Mouse (Mus musculus) kidney, postnatal 14 days (tissue): ENCODE data around the gene Snrnp40.

ENCODE experiments used
- DNase-seq: peaks from one replicate; pipeline ENCODE4 v3.0.0; 2022; ENCODE audit warnings: mixed read lengths

The Snrnp40 gene

DNA sequence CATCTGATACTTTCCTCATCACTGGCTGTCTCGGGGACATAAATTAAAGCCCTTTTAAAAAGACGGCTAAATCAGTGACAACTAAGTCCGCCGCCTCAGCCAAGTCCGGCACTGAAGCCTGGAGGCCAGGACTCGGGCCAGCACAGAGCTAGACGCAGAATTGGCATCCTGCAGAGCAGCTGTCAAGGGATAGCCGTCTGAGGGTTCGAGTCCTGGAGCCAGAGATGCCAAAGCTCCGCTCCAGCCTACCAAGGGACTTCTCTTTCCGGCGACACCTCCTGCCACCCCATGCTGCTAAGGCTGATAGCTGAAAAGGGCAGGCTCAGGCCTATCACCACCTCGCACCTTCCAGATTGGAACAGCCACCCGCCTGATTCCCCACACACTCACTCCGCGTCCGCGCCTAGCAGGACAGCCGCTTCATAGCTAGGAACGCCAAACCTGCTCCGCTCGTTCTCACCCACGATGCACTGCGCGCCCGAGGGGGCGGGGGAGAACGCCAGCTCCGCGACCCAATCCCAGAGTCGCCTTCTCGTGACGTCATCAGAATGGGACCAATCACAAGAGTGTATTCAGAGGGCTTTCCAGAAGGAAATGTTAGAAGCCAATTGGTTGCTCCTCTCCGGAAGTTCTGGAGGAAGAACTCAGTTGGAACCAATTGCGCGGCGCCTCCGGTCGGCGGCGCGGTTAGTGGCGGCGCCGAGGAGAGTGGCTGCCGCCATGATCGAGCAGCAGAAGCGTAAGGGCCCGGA lies at the start of gene Snrnp40, which contains the start of gene Zcchc17:
Gene Snrnp40 (plus strand): TSS at position 647 of the 752 bp plus-strand sequence.
Gene Zcchc17 (minus strand): TSS at position 458 of the 752 bp plus-strand sequence.
- peak; percentile 100 for DNase-seq

DNA sequence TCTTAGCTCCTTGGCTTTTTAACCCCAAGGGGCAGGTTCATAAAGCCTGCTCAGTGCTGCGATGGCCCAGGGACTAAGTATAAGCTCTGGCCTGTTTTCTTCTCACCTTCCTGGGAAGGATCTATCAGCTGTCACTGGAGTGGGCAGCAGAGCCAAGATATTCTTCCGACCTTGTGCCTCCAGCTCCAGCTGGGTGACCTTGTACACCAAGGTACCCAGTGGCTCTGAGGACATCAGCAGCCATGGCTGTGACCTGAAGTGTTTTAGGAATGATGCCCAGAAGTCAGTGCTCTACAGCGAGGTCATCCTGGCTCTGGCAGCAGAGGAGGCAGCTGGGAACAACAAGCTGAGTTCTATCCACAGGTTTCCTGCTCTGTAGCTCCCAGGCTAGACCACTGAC lies 47.4 kb upstream of the Snrnp40 start:
- DNase-seq, result no peak

DNA sequence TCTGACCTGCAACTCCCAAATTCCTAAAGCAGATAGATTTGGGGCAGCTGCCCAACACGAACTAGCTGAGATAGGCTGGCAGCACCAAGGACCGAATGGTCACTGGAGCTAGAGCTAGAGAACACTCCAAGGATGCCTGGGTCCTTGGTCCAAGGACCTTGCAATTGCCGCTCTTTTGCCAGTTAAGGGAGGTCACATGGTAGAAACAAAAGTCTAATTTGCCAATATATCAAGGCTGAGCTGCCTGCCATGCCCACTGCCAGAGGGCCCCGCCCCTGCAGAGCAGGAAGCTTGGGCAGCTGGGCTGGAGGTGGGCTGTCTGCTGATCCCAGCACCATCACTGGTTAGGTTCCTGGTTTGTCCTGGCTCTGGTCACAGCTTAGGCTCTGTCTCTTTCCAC lies 46.4 kb upstream of the Snrnp40 start:
- DNase-seq, result no peak

DNA sequence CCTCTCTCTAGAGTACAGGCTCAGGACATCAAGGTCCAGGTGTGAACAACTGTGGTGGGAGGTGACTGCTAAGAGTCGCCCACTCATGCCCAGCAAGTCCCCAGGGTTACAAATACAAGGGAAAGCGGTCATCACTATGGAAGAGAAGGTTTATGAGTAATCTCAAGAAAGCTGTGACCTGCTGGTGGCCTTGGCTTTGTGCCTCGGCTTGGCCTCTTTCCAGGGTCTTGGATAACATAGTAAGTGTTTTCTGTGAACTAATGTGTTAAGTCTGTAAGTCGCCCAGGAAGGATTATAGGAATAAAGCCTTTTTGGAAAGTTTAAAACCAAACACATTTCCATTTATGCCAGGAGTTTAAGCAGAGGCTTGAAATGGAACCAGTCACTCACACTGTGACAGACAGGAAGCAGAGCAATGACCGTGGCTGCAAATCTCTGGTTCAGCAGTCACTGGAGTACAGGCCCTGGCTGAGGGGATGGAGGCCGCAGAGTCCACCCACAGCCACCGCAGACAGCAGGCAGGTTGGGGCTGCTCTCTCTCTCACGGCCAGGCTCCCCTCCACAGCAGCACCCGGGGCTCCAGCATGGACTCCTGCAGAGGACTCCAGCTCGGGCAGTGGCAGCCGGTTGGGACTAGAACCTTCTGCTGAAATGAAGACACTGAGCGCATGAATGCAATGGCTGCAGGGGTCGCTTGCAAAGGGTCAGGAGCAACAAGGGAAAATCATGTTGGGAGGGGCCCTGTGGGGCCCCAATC lies 44.0 kb upstream of the Snrnp40 start:
- DNase-seq, result peak; percentile 82

DNA sequence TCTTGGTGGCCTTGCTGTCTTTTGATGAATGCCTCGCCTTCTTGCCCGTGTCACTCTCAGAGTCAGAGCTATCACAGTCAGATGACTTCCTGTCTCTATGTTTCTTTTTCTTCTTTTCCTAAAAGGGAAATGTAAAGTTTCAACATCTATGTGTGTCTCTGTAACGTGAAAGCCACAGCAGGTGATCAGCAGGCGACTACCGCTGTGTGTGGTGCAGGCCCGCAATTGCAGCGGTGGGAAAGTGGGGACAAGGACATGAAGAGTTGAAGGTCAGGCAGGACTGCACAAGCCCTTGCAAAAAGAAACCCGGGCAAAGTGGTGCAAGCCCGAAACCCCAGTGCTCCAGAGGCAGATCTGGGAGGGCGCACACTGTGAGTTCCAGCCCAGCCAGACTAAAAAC lies 43.2 kb upstream of the Snrnp40 start:
- no peak for DNase-seq

DNA sequence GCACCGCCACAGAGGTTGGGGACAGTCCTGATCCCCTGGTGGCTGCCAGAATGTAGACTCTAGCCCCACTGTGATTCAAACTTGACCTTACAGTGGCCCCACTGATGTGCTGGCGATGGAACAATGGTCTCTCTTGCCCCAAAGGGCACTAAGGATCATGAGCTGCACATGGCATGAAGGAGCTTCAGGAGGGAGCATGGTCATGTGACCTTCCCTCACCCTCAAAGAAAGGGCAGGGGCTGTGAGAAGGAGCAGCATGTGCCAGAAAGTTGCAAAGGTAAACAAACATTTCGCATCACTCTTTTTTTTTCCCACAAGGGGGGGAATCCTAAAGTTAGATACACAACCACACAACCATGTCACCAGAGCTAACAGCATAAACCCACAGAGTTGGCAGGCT lies 41.8 kb upstream of the Snrnp40 start:
- DNase-seq, result no peak

DNA sequence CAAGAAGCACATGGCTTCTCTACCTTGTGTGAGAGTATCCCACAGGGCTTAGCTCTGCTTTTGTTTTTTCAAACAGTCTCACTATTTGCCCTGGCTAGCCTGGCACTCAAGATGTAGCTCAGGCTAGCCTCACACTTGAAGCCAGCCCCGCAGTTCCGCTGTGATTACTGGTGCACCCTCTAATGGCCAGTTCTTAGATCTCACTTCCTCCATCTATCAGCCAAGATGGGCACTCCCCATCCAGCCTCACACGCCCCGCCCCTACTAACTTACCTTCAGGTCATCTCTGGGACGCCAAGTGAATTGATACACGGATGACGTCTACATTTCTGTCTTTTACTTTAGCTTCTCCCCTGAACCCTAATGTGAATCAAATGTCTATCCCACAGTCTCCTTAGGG lies 40.4 kb upstream of the Snrnp40 start:
- no peak for DNase-seq

DNA sequence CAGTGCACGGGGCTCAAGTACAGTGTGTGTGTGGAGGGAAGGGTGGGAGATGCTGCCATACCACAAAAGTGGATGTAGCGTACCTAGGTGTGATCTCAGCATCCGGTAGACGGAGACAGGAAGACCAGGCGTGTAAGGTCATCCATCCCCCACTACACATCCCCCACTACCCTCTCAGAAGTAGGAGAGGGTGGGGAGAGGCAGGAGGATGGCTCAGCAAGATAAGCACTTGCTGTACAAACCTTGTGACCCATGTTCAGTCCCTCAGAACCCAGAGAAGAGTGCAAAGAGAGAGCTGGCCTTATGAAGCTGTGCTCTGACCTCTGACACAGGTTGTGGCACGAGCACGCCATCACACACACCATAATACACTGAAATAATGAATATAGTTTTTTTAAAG lies 38.3 kb upstream of the Snrnp40 start:
- DNase-seq, result no peak

DNA sequence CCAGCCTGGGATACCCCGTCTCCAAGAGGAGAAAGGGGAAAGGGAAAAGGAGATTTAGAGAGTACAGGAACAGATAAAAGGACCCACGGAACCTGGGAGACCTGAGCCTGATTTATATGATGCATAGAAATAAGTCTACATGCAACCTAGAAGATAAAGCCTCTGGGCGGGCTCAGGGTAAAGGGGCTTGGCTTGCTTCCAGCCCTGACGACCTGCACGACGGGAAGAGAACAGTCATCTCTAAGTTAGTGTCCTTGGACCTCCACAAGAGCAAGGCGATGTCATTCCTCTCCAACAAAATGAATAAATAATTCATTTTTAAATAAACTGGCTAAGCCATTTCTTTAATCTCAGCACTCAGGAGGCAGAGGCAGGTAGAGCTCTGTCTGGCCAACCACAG lies 37.4 kb upstream of the Snrnp40 start:
- DNase-seq, result no peak

DNA sequence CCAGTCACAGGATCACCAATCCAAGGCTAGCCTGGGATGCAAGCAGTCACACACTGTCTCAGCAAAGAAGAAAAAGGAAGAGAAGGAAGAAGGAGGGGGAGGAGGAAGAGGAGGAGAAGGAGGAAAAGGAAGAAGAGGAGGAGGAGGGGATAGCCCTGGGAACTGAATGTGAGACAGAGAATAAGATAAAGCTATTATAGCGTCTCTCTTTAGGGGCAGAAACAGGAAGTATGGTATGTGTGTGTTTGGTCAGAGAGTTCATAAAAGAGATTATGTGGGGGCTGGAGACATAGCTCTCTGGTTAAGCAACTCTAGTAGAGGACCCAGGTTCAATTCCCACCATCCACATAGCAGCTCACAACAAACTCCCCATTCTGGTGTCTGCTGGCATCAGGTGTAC lies 36.8 kb upstream of the Snrnp40 start:
- no peak for DNase-seq

DNA sequence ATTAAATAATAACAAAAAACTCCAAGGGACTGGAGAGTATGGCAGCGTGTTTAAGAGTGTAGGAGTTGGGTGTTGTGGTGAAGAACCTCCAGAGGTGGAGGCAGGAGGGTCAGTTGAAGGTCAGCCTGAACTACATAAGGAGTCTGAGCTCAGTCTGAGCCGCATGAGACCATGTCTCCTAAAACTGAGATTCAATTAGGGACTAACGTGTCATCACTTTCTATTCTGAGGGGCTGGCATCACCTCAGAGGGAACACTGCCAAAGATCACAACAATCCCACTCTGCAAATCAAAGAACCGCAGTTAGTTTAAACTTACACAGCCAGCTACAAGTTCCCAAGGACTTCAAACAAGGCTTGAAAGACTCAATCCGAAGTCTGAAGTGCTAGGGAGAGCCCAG lies 36.3 kb upstream of the Snrnp40 start:
- DNase-seq, result no peak

DNA sequence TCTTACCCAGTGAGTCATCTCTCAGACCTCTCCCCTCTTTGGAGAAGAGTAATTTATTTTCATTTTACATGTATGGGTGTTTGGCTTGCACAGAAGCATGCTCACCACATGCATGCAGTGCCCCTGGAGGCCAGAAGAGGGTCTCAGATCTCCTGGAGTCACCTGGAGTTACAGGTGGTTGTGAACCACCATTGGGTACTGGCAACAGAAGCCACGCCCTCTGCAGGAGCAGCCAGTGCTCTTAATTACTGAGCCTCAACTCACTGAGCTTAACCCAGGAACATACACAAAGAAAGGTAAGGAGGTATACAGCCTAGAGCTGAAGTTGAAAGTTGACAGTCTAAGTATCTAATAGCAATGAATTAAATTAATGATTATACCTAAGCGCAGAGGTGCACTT lies 34.5 kb upstream of the Snrnp40 start:
- DNase-seq, result no peak

DNA sequence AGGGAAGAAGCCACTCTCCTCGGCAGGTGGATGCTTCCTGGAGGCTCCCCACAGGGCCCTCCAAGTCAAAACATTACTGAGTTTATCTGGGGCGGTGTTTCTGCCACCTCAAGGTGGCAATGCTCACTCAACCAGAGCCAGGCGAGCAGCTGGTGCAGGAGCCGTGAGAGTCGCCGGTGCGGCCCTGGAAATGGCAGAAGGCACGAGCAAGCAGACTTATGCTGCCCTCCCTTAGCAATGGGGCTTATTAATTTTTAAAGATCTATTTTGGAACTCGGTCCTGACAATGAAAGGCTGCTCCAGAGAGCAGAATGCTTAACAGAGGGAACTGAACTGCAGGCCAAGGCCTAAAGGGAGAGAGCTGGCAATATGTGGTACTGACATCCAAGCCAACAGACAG lies 32.6 kb upstream of the Snrnp40 start:
- peak; percentile 43 for DNase-seq

DNA sequence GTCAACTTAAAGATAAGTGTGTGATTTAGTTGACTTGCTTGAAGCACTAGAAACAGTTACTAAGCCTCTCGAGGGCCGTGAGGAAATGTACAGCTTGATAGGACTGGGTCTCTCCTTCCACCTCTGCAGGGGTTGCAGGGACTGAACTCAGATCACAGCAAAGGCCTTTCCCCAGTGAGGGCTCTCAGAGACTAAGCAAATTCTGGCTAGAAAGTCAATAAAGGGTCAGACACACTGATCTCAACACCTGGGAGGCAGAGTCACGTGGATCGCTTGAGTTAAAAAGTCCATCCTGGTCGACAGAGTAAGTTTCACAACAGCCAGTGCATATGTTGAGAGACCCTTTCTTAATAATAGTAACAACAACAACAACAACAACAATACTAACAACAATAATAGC lies 24.1 kb upstream of the Snrnp40 start:
- DNase-seq, result no peak

DNA sequence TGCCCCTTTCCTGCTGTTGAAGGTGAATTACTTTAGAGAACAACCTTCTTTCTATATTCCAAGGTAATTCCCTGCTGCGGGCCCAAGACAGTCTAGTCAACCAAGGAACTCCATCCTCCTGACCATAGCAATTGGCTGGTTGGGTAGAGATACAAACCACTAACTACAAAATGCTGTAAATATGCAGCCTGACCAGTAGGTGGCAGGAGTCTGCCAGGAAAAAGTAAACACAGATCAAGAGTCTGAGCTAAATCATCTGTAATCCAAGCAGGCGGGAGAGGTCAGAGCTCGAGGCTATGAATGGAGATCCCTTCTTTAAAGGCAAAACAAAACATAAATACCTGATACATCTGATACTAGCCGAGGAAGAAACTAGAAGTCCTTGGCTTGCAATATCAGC lies 18.2 kb upstream of the Snrnp40 start:
- peak; percentile 55 for DNase-seq

DNA sequence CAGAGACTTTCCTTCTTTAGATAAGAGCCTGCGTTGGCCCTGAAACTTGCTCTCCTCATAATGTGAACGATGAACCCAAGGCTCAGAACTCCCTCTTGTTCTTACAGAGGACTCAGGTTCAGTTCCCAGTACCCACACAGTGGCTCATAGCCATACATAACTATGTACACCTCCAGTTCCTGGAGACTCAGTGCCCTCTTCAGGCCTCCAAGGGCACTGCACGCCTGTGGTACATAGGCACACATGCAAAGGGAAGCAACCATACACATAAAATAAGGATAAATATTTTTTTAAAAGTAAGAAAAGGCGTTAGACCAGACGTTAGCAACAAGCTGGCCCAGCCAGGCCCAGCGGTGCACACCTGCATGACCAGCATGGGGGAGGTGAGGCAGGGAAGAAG lies 10.3 kb upstream of the Snrnp40 start:
- no peak for DNase-seq

DNA sequence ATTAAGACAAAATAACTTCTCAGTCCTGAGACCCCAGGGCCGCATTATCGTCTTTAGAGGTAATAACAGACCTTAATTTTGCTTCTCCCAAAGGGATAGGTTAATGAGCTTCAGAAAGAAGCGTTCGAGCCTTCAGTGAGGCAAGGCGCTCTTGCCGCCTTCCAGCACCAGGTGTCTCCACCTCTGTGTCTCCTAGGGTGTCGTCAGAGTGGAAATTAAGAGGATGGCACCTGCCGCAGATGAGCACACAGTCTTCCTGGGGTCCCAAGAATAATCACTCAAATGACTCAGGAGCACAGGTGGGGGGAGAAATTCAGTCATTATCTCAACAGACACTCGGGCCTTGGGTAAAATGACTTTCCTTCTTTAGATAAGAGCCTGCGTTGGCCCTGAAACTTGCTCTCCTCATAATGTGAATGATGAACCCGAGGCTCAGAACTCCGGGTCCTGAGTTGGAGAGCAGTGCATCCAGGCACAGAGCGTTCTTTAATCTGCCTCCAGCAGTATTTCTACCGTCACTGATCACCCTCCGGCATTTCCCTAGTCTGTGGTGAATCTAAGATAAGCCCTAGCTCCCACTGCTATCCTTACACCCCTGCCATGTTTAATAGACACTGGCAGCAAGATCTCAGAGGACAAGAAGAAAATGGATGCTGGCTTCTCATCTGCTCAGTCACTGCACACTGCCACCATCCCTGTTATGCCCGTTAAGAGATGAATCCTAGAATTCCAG lies 9.1 kb upstream of the Snrnp40 start:
- no peak for DNase-seq

DNA sequence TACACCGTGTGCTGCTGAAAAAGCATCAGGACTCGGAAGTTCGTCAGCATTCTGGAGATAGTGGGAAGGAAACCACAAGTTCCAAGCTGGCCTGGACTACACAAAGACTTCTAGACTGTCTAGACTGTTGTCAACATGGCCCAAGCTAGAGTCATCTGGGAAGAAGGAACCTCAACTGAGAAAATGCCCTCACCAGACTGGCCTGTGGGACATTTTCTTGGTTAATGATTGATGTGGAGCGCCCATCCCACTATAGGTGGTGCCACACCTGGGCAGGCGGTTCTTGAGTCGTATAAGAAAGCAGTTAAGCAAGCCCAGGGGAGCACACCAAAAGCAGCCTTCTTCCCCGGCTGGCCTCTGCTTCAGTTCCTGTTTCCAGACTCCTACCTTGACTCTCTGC lies 7.3 kb upstream of the Snrnp40 start:
- peak; percentile 18 for DNase-seq

DNA sequence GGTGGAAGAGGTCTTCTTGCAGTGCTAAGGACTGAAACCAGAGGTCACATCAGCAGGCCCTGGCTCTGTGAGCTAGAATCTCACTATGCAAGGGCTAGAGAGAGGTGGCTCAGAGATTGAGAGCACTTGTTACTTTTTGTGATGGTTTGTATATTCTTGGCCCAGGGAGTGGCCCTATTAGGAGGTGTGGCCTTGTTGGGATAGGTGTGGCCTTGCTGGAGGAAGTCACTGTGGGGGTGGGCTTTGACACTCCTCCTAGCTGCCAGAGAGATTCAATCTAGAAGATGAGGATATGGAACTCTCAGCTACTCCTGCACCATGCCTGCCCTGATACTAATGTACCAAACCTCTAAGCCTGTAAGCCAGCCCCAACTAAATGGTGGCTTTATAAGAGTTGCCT lies 2.0 kb upstream of the Snrnp40 start:
- DNase-seq, result no peak

DNA sequence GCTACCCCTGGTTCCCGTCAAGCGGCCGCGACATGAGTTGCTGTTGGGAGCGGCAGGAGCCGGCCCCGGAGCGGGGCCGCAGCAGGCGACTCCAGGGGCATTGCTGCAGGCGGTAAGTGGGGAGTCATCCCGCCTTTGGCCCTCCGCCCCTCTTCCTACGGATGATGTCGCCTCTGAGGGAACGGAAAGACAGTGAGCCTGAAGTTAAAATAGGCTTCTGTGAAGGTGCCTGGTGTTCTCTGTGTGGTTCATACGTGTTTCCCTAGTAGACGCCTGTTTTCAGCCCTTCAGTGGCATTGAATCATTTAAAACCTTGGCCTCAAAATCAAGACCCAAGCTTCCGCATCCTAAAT lies 282 bp downstream of the Snrnp40 start:
- DNase-seq, result no peak

DNA sequence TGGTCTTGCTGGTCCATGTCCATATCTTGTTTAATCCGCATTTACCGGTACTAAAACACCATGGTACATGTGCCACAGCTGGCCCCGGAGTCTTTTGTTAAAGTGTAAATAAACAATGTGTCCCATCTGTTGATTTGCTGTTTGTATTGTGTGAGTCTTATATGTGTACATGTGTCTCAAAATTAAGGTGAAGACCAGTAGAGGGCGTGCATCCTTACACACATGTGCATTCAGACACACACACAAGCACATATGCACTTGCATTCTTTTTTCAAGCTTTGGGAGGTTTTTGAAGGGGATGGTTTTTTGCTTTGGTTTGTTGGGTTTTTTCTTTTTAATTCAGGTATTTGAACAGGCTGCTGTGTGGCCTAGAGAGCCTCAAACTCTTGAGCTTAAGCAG lies 16.7 kb downstream of the Snrnp40 start:
- DNase-seq, result no peak

DNA sequence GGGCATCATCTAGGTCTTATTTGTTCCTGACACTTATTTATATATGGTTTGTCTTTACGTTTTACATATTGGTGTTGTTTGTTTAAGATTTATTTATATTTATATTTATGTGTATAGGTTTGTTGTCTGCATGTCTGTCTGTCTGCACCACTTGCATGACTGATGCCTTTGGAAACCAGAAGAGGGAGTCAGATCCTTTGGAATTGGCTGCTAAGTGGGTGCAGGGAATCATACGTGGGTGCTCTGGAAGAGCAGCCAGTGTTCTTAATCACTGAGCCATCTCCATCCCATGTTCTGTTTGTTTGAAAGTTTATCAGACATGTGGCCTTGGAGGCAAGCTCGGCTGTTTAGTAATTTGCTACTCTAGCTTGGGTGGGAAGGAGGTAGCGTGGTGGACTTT lies 17.6 kb downstream of the Snrnp40 start:
- no peak for DNase-seq

DNA sequence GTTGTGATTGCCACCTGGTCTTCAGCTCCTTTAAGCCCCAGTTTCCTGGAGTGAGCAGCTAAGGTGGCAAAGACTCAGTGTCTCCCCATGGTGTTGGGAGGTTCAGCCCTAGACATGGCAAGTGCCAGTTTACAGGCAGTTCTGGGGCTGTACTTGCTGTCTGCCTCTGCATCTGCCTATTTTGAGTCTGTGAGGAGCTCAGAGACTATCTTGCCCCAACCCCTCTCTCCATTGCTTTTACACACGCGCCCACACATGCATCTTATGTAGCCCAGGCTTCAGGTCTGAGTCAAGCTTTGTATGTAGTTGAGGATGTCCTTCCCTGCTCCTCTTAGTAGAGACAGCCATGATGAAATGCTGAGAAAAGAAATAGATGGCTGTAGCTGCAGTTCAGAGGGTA lies 19.2 kb downstream of the Snrnp40 start:
- no peak for DNase-seq

DNA sequence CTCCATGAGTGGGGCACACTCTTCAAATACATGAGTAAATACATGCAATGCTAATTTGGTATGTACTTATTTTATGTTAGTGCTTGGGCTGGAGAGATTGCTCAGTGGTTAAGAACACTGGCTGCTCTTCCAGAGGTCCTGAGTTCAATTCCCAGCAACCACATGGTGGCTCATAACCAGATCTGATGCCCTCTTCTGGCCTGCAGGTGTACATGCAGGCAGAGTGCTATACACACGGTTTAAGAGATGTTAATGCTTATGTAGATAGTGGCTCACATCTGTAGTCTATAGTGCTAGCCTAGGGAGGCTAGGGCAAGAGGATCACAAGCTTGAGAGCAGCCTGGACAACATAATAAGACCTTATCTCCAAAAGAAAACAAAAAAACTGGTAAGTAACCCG lies 20.5 kb downstream of the Snrnp40 start:
- no peak for DNase-seq
